Mouse (Mus musculus) brain, embryonic 14.5 days (tissue): Measurements from ENCODE around the gene Nr6a1.

Experiments
- CTCF ChIP-seq: fragments of 200-500 bp; IDR thresholded peaks from 2 replicates; pipeline ENCODE4 v1.5.1; 2012; ENCODE audit warnings: inconsistent platforms, mild to moderate bottlenecking, moderate library complexity, borderline replicate concordance; ENCODE audit not compliant: insufficient read depth, insufficient read length; ENCODE audit errors: extremely low read depth
- POLR2A ChIP-seq: fragments of 200-500 bp; IDR thresholded peaks from 2 replicates; pipeline ENCODE4 v1.6.1; 2012; ENCODE audit warnings: mild to moderate bottlenecking, inconsistent platforms, borderline replicate concordance; ENCODE audit not compliant: poor library complexity, insufficient read depth, insufficient read length, severe bottlenecking; ENCODE audit errors: extremely low read depth

DNA sequence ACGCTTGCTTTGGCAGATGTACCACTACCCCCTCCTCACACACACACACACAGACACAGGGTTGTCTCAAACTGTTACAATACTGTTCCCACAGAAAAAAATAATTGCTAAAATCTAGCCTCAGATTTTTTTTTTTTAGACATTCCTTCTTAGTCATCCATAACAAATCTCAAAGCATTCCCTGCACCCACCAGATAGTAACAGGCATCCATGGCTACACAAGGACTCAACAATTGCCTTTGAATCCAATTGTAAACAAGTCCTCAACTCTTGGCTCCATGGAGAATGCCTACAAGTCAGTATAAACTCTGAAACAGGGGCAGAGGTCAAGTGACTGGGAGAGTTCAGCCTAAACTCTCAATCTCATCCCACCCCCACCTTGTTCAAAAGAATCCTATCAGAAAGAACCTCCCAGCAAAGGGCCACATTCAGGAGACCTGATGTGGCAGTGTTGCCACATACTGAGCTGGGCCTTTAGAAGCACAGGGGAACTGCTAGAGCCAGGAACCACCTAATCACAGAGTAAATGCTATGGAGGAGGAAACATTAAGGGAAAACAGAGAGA lies 52.9 kb downstream of the Nr6a1 start:
- no peak for TF ChIP-seq CTCF
- TF ChIP-seq POLR2A, result no peak
